ENCODE assay signal across 9 mouse cellular contexts in the genomic region with DNA sequence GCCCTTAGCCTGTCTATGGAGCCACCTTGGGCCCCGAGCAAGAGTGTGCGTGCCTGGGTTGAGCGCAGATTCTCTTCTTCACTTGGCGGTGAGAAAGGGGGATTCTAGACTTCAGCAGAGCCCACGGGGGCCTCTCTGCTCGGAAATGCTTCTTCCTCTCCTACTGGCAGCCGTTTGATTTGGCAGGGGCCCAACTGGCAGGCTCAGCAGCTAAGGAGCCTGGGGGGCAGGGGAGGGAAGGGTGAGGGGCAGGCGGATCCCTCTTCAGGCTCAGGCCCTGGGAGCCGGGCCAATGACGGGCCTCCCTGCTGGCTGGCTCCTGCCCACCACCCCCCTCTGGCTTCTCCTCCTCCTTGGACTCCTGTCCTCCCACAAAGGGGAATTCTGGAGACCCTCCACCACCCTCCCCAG. TPM values are rescaled to one million over a fixed set of nuclear protein-coding genes. Genes with fewer than 3 reads are reported as not detected.
DNase-seq lines count a peak whose midpoint lies in the region; ATAC-seq and TF ChIP-seq lines count a peak whose summit lies in the region.
"Had no signal": no experiment of that assay in that cellular context is flagged by ENCODE, and none has a peak within 500 bp of the region (broad histone marks: within the 10 kb centered on the region; RNA-seq: fewer than 3 reads in every experiment).

No protein-coding gene starts in this region.

- no peak; the same call in 1 of the 2 replicates for ATAC-seq in hindbrain, embryonic 11.5 days (ENCODE audit: low FRiP score)

- 0 out of 2 replicates have a peak, but pooled peaks cover 3% of the 10 kb centered on the region for H3K27me3 ChIP-seq in hindbrain, embryonic 11.5 days (ENCODE audit: control insufficient read depth, insufficient read depth, low read length)
- H3K27me3 ChIP-seq: liver, embryonic 15.5 days had no signal

- TF ChIP-seq POLR2A in lung, adult 2 months (IDR thresholded peaks at IDR 0.05; ENCODE audit: borderline replicate concordance, extremely low read depth, low read depth, low read length) = no peak

- peak overlapping the region; percentile 73 for H3K9ac ChIP-seq in ES-E14 (ENCODE audit: insufficient read depth, low read depth, low read length, poor library complexity, severe bottlenecking)
- H3K9ac ChIP-seq in hindbrain, embryonic 11.5 days (ENCODE audit: low read depth, low read length) = no peak overlapping the region
- H3K9ac ChIP-seq: liver, embryonic 15.5 days had no signal

- H3K4me2 ChIP-seq in hindbrain, embryonic 11.5 days (replicated peaks; ENCODE audit: low read depth, low read length) = no peak overlapping the region
- H3K4me2 ChIP-seq: liver, embryonic 15.5 days had no signal

- H3K4me1 ChIP-seq in ES-E14 (ENCODE audit: control insufficient read depth in 2 of 2, insufficient read depth in 2 of 2, low read length in 2 of 2, poor library complexity in 1 of 2) = peaks cover 3 to 15% of the 10 kb centered on the region in 2 experiments; a peak in 2 of 4 replicates
- no peaks in the 10 kb centered on the region for H3K4me1 ChIP-seq in hindbrain, embryonic 11.5 days (replicated peaks; ENCODE audit: control insufficient read depth, insufficient read depth, low read length)
- peaks cover 18% of the 10 kb centered on the region for H3K4me1 ChIP-seq in lung, adult 2 months (ENCODE audit: control insufficient read depth, insufficient read depth, low read length)

- H3K27ac ChIP-seq in ES-E14 (ENCODE audit: insufficient read depth, low read depth, low read length, poor library complexity, severe bottlenecking) = no peak overlapping the region
- no peak overlapping the region for H3K27ac ChIP-seq in hindbrain, embryonic 11.5 days (ENCODE audit: low read depth, low read length)
- H3K27ac ChIP-seq: liver, embryonic 15.5 days had no signal

- no peaks in the 10 kb centered on the region for H3K9me3 ChIP-seq in ES-E14 (ENCODE audit: control insufficient read depth, insufficient read depth, low read depth, low read length)
- no peaks in the 10 kb centered on the region for H3K9me3 ChIP-seq in hindbrain, embryonic 11.5 days (ENCODE audit: control insufficient read depth, low read length)
- H3K9me3 ChIP-seq: liver, embryonic 15.5 days had no signal

- no peak for DNase-seq in ES-E14 (ENCODE audit: low read depth, low spot score)
- peak; percentile 11 for DNase-seq in cerebellum, adult 8-10 months
- DNase-seq in gastrocnemius, adult 18-20 months (ENCODE audit: low spot score) = peak; percentile 69
- peak; percentile 35 for DNase-seq in hindbrain, embryonic 11.5 days (ENCODE audit: low spot score)
- peak; percentile 5 for DNase-seq in layer of hippocampus, adult 9-10 months (ENCODE audit: low spot score)
- peak; percentile 77 for DNase-seq in lung, adult 2 months
- DNase-seq in retina, postnatal 1 day = peak; percentile 92
- peak; percentile 84 to 93 for DNase-seq in urinary bladder, postnatal 4 days (ENCODE audit: low spot score in 2 of 2)

- H3K4me3 ChIP-seq in ES-E14 (ENCODE audit: insufficient read depth in 1 of 2, low read depth in 1 of 2, low read length in 2 of 2, poor library complexity in 1 of 2, severe bottlenecking in 1 of 2) = peak overlapping the region; percentile 27 to 51
- no peak overlapping the region for H3K4me3 ChIP-seq in hindbrain, embryonic 11.5 days (ENCODE audit: low read depth, low read length)
- H3K4me3 ChIP-seq in lung, adult 2 months (replicated peaks; ENCODE audit: extremely low read depth, low read depth, low read length) = peak overlapping the region; percentile 6
- H3K4me3 ChIP-seq: liver, embryonic 15.5 days had no signal

- 26% methylated on average over 10 of the region's 10 CpGs for WGBS in hindbrain, embryonic 11.5 days
- WGBS in lung, adult 2 months = 3% methylated on average over 10 of the region's 10 CpGs

- TF ChIP-seq CTCF in lung, adult 2 months (IDR thresholded peaks at IDR 0.05; ENCODE audit: insufficient read depth, low read length) = no peak

- H3K36me3 ChIP-seq in ES-E14 (ENCODE audit: control insufficient read depth, insufficient read depth, low read length, poor library complexity, severe bottlenecking) = no peaks in the 10 kb centered on the region
- H3K36me3 ChIP-seq in hindbrain, embryonic 11.5 days (ENCODE audit: control insufficient read depth, insufficient read depth, low read length) = no peaks in the 10 kb centered on the region
- H3K36me3 ChIP-seq: liver, embryonic 15.5 days had no signal

- in situ Hi-C loops in ES-E14 (cut with MboI; ENCODE audit: low sequenced_read_pairs in 2 of 2, unreplicated experiment in 2 of 2) = no loop called here

TF ChIP-seq in ES-E14, 5 proteins besides CTCF, POLR2A, EP300 and RAD21:
- TF ChIP-seq MAFK (IDR thresholded peaks at IDR 0.05; ENCODE audit: insufficient read depth, low read depth, low read length) = no peak
- TF ChIP-seq ZC3H11A (IDR thresholded peaks at IDR 0.05; ENCODE audit: borderline replicate concordance, low read depth, low read length) = no peak
- no peak for TF ChIP-seq ZNF384 (IDR thresholded peaks at IDR 0.05; ENCODE audit: low read depth, low read length)
- no peak for TF ChIP-seq HCFC1 (IDR thresholded peaks at IDR 0.05; ENCODE audit: borderline replicate concordance, insufficient read depth, low read length)
- no peak for TF ChIP-seq CHD2 (IDR thresholded peaks at IDR 0.05; ENCODE audit: low read depth, low read length)

RNA-seq across cellular contexts. Expression of a gene that starts 26.7 kb away (rescaled TPM):
- total RNA-seq in ES-E14 (2012; rRNA removed) = 90.0 and 90.6 TPM in 2 replicates
- total RNA-seq in gastrocnemius, adult 18-20 months (2021) = 10 to 100 TPM; 86.2 to 99.1 TPM
- 122 and 130 TPM in 2 replicates for polyA plus RNA-seq in hindbrain, embryonic 11.5 days (2014; fragmentation: Nextera tagmentation; extraction: Ambion mirVana)
- 41.3 and 44.9 TPM in 2 replicates for polyA plus RNA-seq in lung, adult 2 months (2012; rRNA removed)

RNA-seq across cellular contexts. Expression of a gene that starts 51.9 kb away (rescaled TPM):
- total RNA-seq in ES-E14 (2012; rRNA removed) = 53.0 and 112 TPM in 2 replicates
- 100 to 1,000 TPM in 1 of 2 experiments, 10 to 100 TPM in 1; 90.0 to 204 TPM for total RNA-seq in gastrocnemius, adult 18-20 months (2021)
- polyA plus RNA-seq in hindbrain, embryonic 11.5 days (2014; fragmentation: Nextera tagmentation; extraction: Ambion mirVana) = 2.6 and 6.2 TPM in 2 replicates
- polyA plus RNA-seq in lung, adult 2 months (2012; rRNA removed) = 1,228 and 1,453 TPM in 2 replicates

RNA-seq across cellular contexts. Expression of a gene that starts 59.9 kb away (rescaled TPM):
- 0.85 and 2.9 TPM in 2 replicates for total RNA-seq in ES-E14 (2012; rRNA removed)
- under 1 TPM; 0.47 to 0.57 TPM for total RNA-seq in gastrocnemius, adult 18-20 months (2021)
- 17.6 and 20.1 TPM in 2 replicates for polyA plus RNA-seq in hindbrain, embryonic 11.5 days (2014; fragmentation: Nextera tagmentation; extraction: Ambion mirVana)
- polyA plus RNA-seq in lung, adult 2 months (2012; rRNA removed) = 26.0 and 28.1 TPM in 2 replicates
